Mouse (Mus musculus) layer of hippocampus, adult 2 months (tissue): ENCODE measurements around the gene Flywch1. TPM values are rescaled to one million over a fixed set of nuclear protein-coding genes. Genes with fewer than 3 reads are reported as not detected.

Experiments used
- DNase-seq, 2 experiments: peaks; one replicate each; pipeline ENCODE4 v3.0.0; 2022; ENCODE audit warnings: low spot score in 2 of 2
- H3K27ac ChIP-seq: fragments of 200-600 bp; 2 replicates; pipeline ENCODE4 v1.8.1; 2022
- H3K4me3 ChIP-seq: fragments of 200-600 bp; 2 replicates; pipeline ENCODE4 v1.8.1; 2022; ENCODE audit warnings: mild to moderate bottlenecking
- CTCF ChIP-seq: fragments of 200-600 bp; conservative IDR thresholded peaks from 2 replicates; pipeline ENCODE4 v1.8.1; 2022; ENCODE audit warnings: antibody characterized with exemption, mild to moderate bottlenecking, moderate library complexity
- long read RNA-seq, 2 experiments: library from polyadenylated mRNA; stranded (forward); transcript quantifications; one replicate each; pipeline ENCODE4 v2.0.0; 2021; ENCODE audit warnings: borderline mapping rate in 2 of 2
- total RNA-seq, 2 experiments: library from RNA; stranded (reverse); gene quantifications; 2 replicates each; pipeline ENCODE4 v1.2.3; 2021

The Flywch1 gene
- 100 to 1,000 TPM; 310 to 345 TPM for total RNA-seq
- long read RNA-seq, experiment 1, transcript Flywch1-204 (7 exons, 2,943 nt), result major isoform, 6 of 247 reads
- long read RNA-seq, experiment 1, partial matches to known transcripts, result 28 of 247 reads
- long read RNA-seq, experiment 1, other reads (novel, unspliced or antisense), result 210 of 247 reads
- long read RNA-seq, experiment 2, transcript Flywch1-205 (3 exons, 729 nt), result major isoform, 10 of 370 reads
- long read RNA-seq, experiment 2, transcript Flywch1-204 (7 exons, 2,943 nt), result minor isoform, 7 of 370 reads
- long read RNA-seq, experiment 2, partial matches to known transcripts, result 35 of 370 reads
- long read RNA-seq, experiment 2, other reads (novel, unspliced or antisense), result 316 of 370 reads

GRCm38 (mm10) chr17:23771284-23772218 is at the start of gene Flywch1:
TSS of gene Flywch1 (minus strand) at chr17:23771602.
- H3K4me3 ChIP-seq, result peak within 1 kb of the TSS; percentile 99
- peak within 1 kb of the TSS; percentile 97 for H3K27ac ChIP-seq
- no peak for TF ChIP-seq CTCF
- peak; percentile 98 to 99 for DNase-seq

- Histone ChIP-seq H3K4me3 (no peak overlapping the region), H3K27ac (peak overlapping the region; percentile 25; the same call in 1 of the 2 replicates)
- TF ChIP-seq CTCF, result 0 out of 2 replicates have a peak, but pooled peaks have one; percentile 10
- DNase-seq, result peak in 1 of 2 experiments; percentile 58
Observed at GRCm38 (mm10) chr17:23820731-23821130, 49.3 kb upstream of the Flywch1 start.

- Histone ChIP-seq H3K4me3 (no peak overlapping the region), H3K27ac (no peak overlapping the region)
- DNase-seq, result no peak
- no peak for TF ChIP-seq CTCF
Observed at GRCm38 (mm10) chr17:23819235-23819634, 47.8 kb upstream of the Flywch1 start.

GRCm38 (mm10) chr17:23818579-23818978 is 47.2 kb upstream of the Flywch1 start:
- Histone ChIP-seq H3K4me3 (no peak overlapping the region), H3K27ac (no peak overlapping the region)
- no peak for TF ChIP-seq CTCF
- DNase-seq, result no peak

- no peak for TF ChIP-seq CTCF
- DNase-seq, result no peak
- Histone ChIP-seq H3K4me3 (no peak overlapping the region), H3K27ac (no peak overlapping the region)
Observed at GRCm38 (mm10) chr17:23815641-23816040, 44.2 kb upstream of the Flywch1 start.

GRCm38 (mm10) chr17:23807918-23808317 is 36.5 kb upstream of the Flywch1 start:
- no peak for DNase-seq
- Histone ChIP-seq H3K4me3 (no peak overlapping the region), H3K27ac (no peak overlapping the region)
- no peak for TF ChIP-seq CTCF

- TF ChIP-seq CTCF, result peak; percentile 52
- H3K4me3 ChIP-seq, result peak overlapping the region; percentile 31; the same call in 1 of the 2 replicates
- no peak for DNase-seq
- H3K27ac ChIP-seq, result peak overlapping the region; percentile 16; the same call in 1 of the 2 replicates
Observed at GRCm38 (mm10) chr17:23806867-23807266, 35.5 kb upstream of the Flywch1 start.

GRCm38 (mm10) chr17:23804426-23805085 is 33.2 kb upstream of the Flywch1 start:
- no peak for DNase-seq
- H3K27ac ChIP-seq, result peak overlapping the region; percentile 93; the same call in 1 of the 2 replicates
- TF ChIP-seq CTCF, result no peak
- peak overlapping the region; percentile 98 for H3K4me3 ChIP-seq

GRCm38 (mm10) chr17:23803366-23804041 is 32.1 kb upstream of the Flywch1 start:
- Histone ChIP-seq H3K4me3 (peak overlapping the region; percentile 98), H3K27ac (peak overlapping the region; percentile 93)
- TF ChIP-seq CTCF, result no peak
- DNase-seq, result peak; percentile 55 to 66

- DNase-seq, result peak; percentile 96 to 99
- H3K4me3 ChIP-seq, result peak overlapping the region; percentile 98
- TF ChIP-seq CTCF, result no peak
- H3K27ac ChIP-seq, result peak overlapping the region; percentile 93
Observed at GRCm38 (mm10) chr17:23802746-23803365, 31.5 kb upstream of the Flywch1 start.

- Histone ChIP-seq H3K4me3 (no peak overlapping the region), H3K27ac (no peak overlapping the region)
- no peak for TF ChIP-seq CTCF
- no peak for DNase-seq
Observed at GRCm38 (mm10) chr17:23801627-23802026, 30.2 kb upstream of the Flywch1 start.
